Mouse (Mus musculus) hindbrain, embryonic 14.5 days (tissue): ENCODE results near the gene Stk40. TPM values are rescaled to one million over a fixed set of nuclear protein-coding genes. Genes with fewer than 3 reads are reported as not detected.

Experiments
- ATAC-seq: fragments of 200-750 bp; cut with Nextera tagmentation; 2 replicates; pipeline ENCODE4 v1.8.0; 2017; ENCODE audit warnings: moderate number of reproducible peaks, mild to moderate bottlenecking, moderate TSS enrichment, moderate library complexity; ENCODE audit not compliant: low FRiP score
- DNase-seq: peaks from one replicate; pipeline ENCODE4 v3.0.0-alpha.2; 2015; ENCODE audit warnings: low spot score
- H3K27ac ChIP-seq: fragments of 300-500 bp; sonication (generic); 2 replicates; pipeline ENCODE4 v1.5.1; 2014; ENCODE audit warnings: mild to moderate bottlenecking, moderate library complexity
- H3K27me3 ChIP-seq: fragments of 300-500 bp; sonication (generic); 2 replicates; pipeline ENCODE4 v1.6.1; 2014; ENCODE audit warnings: mild to moderate bottlenecking, low read length, mixed read lengths; ENCODE audit not compliant: control insufficient read depth, insufficient read depth
- H3K36me3 ChIP-seq: fragments of 300-500 bp; sonication (generic); replicated peaks from 2 replicates; pipeline ENCODE4 v1.6.1; 2014; ENCODE audit not compliant: control insufficient read depth, insufficient read depth
- H3K4me1 ChIP-seq: fragments of 300-500 bp; sonication (generic); replicated peaks from 2 replicates; pipeline ENCODE4 v1.6.1; 2014; ENCODE audit warnings: antibody characterized with exemption, low read length, mixed read lengths; ENCODE audit not compliant: control insufficient read depth, insufficient read depth
- H3K4me2 ChIP-seq: fragments of 300-500 bp; sonication (generic); replicated peaks from 2 replicates; pipeline ENCODE4 v1.6.1; 2014; ENCODE audit warnings: mild to moderate bottlenecking, moderate library complexity
- H3K4me3 ChIP-seq: fragments of 300-500 bp; sonication (generic); replicated peaks from 2 replicates; pipeline ENCODE4 v1.5.1; 2014; ENCODE audit warnings: mild to moderate bottlenecking, low read length
- H3K9ac ChIP-seq: fragments of 300-500 bp; sonication (generic); 2 replicates; pipeline ENCODE4 v1.6.1; 2014
- H3K9me3 ChIP-seq: fragments of 300-500 bp; sonication (generic); 2 replicates; pipeline ENCODE4 v1.6.1; 2016; ENCODE audit warnings: low read length; ENCODE audit not compliant: control insufficient read depth
- WGBS: fragments of 180-500 bp; shearing (Covaris S2); extraction: QIAGEN DNeasy Blood & Tissue Kit; methylation state at CpG from one replicate; pipeline ENCODE4 v1.1.7; 2014; 5-methylcytosine and 5-hydroxymethylcytosine counted together
- polyA plus RNA-seq: library from polyadenylated mRNA; unstranded; fragments of >200 nt; fragmentation: Nextera tagmentation; extraction: Ambion mirVana; gene quantifications from 2 replicates; pipeline ENCODE4 v1.2.1, GENCODE M21; 2014

The Stk40 gene
- polyA plus RNA-seq, 1 experiment from 2014 or later: 25.2 TPM

- under 1% methylated on average over 55 of the region's 67 CpGs for WGBS
- H3K9ac ChIP-seq: peak overlapping the region; percentile 40
- peak overlapping the region; percentile 40 for H3K4me3 ChIP-seq
- no peaks in the 10 kb centered on the region for H3K9me3 ChIP-seq
- ATAC-seq (0 out of 2 replicates have a peak, but pooled peaks have one; percentile 35), DNase-seq (no peak)
- H3K36me3 ChIP-seq: no peaks in the 10 kb centered on the region
- H3K4me1 ChIP-seq: peaks cover 16% of the 10 kb centered on the region
- peak overlapping the region; percentile 63 for H3K4me2 ChIP-seq
- H3K27me3 ChIP-seq: peaks cover 40% of the 10 kb centered on the region
- H3K27ac ChIP-seq: no peak overlapping the region
Measured at GRCm38 (mm10) chr4:126148161-126148961, 44.6 kb downstream of the Stk40 start.

- 26% methylated on average over 42 of the region's 42 CpGs for WGBS
- no peak overlapping the region for H3K27ac ChIP-seq
- no peak for ATAC-seq
Measured at GRCm38 (mm10) chr4:126149041-126149676, 45.4 kb downstream of the Stk40 start.

GRCm38 (mm10) chr4:126149798-126150197 is 46.0 kb downstream of the Stk40 start:
- ATAC-seq (no peak), DNase-seq (no peak)
- WGBS: 58% methylated on average over 10 of the region's 10 CpGs
- Histone ChIP-seq H3K9ac (no peak overlapping the region), H3K4me3 (no peak overlapping the region), H3K4me2 (peak overlapping the region; percentile 63), H3K36me3 (no peaks in the 10 kb centered on the region), H3K4me1 (peaks cover 16% of the 10 kb centered on the region), H3K27me3 (peaks cover 40% of the 10 kb centered on the region), H3K27ac (no peak overlapping the region), H3K9me3 (no peaks in the 10 kb centered on the region)

More at GRCm38 (mm10) chr4:126149041-126149676, 45.4 kb downstream of the Stk40 start:
- Histone ChIP-seq H3K9ac (peak overlapping the region; percentile 40), H3K9me3 (no peaks in the 10 kb centered on the region), H3K27me3 (peaks cover 40% of the 10 kb centered on the region), H3K36me3 (no peaks in the 10 kb centered on the region), H3K4me3 (peak overlapping the region; percentile 40), H3K4me1 (peaks cover 16% of the 10 kb centered on the region), H3K4me2 (peak overlapping the region; percentile 63)
- no peak for DNase-seq

GRCm38 (mm10) chr4:126150297-126150948 is 46.7 kb downstream of the Stk40 start:
- Histone ChIP-seq H3K9ac (no peak overlapping the region), H3K27ac (no peak overlapping the region), H3K36me3 (no peaks in the 10 kb centered on the region), H3K9me3 (no peaks in the 10 kb centered on the region), H3K4me1 (peaks cover 16% of the 10 kb centered on the region), H3K4me2 (no peak overlapping the region), H3K27me3 (peaks cover 40% of the 10 kb centered on the region), H3K4me3 (no peak overlapping the region)
- WGBS: 58% methylated on average over 16 of the region's 16 CpGs
- no peak for ATAC-seq
- no peak for DNase-seq

- Histone ChIP-seq H3K9me3 (no peaks in the 10 kb centered on the region), H3K4me1 (peaks cover 16% of the 10 kb centered on the region), H3K27me3 (peaks cover 40% of the 10 kb centered on the region), H3K4me3 (no peak overlapping the region), H3K4me2 (no peak overlapping the region), H3K27ac (no peak overlapping the region), H3K36me3 (no peaks in the 10 kb centered on the region), H3K9ac (no peak overlapping the region)
- ATAC-seq (no peak), DNase-seq (no peak)
- WGBS: 82% methylated on average over 6 of the region's 6 CpGs
Measured at GRCm38 (mm10) chr4:126150949-126151320, 47.2 kb downstream of the Stk40 start.

GRCm38 (mm10) chr4:126151701-126152440 is 48.1 kb downstream of the Stk40 start:
- H3K4me1 ChIP-seq: peaks cover 16% of the 10 kb centered on the region
- DNase-seq (no peak), ATAC-seq (no peak)
- H3K9ac ChIP-seq: no peak overlapping the region
- no peak overlapping the region for H3K4me3 ChIP-seq
- H3K36me3 ChIP-seq: no peaks in the 10 kb centered on the region
- 85% methylated on average over 16 of the region's 16 CpGs for WGBS
- no peak overlapping the region for H3K27ac ChIP-seq
- H3K4me2 ChIP-seq: no peak overlapping the region
- no peaks in the 10 kb centered on the region for H3K9me3 ChIP-seq
- H3K27me3 ChIP-seq: peaks cover 36% of the 10 kb centered on the region

GRCm38 (mm10) chr4:126152864-126153263 is 49.1 kb downstream of the Stk40 start:
- ATAC-seq (no peak), DNase-seq (no peak)
- 64% methylated on average over 14 of the region's 14 CpGs for WGBS
- H3K9ac ChIP-seq: no peak overlapping the region
- no peaks in the 10 kb centered on the region for H3K9me3 ChIP-seq
- peaks cover 10% of the 10 kb centered on the region for H3K4me1 ChIP-seq
- H3K4me2 ChIP-seq: no peak overlapping the region
- peaks cover 26% of the 10 kb centered on the region for H3K27me3 ChIP-seq
- no peaks in the 10 kb centered on the region for H3K36me3 ChIP-seq
- H3K4me3 ChIP-seq: no peak overlapping the region
- no peak overlapping the region for H3K27ac ChIP-seq

GRCm38 (mm10) chr4:126155183-126155582 is 51.4 kb downstream of the Stk40 start:
- ATAC-seq (no peak), DNase-seq (no peak)
- H3K4me2 ChIP-seq: no peak overlapping the region
- peak overlapping the region; percentile 43; the same call in 1 of the 2 replicates for H3K27ac ChIP-seq
- H3K9ac ChIP-seq: no peak overlapping the region
- H3K27me3 ChIP-seq: peaks cover 3% of the 10 kb centered on the region
- H3K4me3 ChIP-seq: no peak overlapping the region
- H3K4me1 ChIP-seq: no peaks in the 10 kb centered on the region
- H3K36me3 ChIP-seq: no peaks in the 10 kb centered on the region
- H3K9me3 ChIP-seq: no peaks in the 10 kb centered on the region
- 68% methylated on average over 4 of the region's 4 CpGs for whole genome bisulfite sequencing

- H3K27me3 ChIP-seq: no peaks in the 10 kb centered on the region
- ATAC-seq: no peak
- H3K4me1 ChIP-seq: no peaks in the 10 kb centered on the region
- H3K27ac ChIP-seq: peak overlapping the region; percentile 43; the same call in 1 of the 2 replicates
- no peaks in the 10 kb centered on the region for H3K36me3 ChIP-seq
- no peak for DNase-seq
- H3K9ac ChIP-seq: no peak overlapping the region
- H3K4me3 ChIP-seq: no peak overlapping the region
- WGBS: 69% methylated on average over 2 of the region's 2 CpGs
- no peak overlapping the region for H3K4me2 ChIP-seq
- H3K9me3 ChIP-seq: no peaks in the 10 kb centered on the region
Measured at GRCm38 (mm10) chr4:126155869-126156268, 52.1 kb downstream of the Stk40 start.
